Mouse (Mus musculus) cerebellum, adult 9-10 months (tissue): ENCODE results near the gene Rps9.
A peak's percentile ranks its signal among the peaks of the same experiment; 100 is the strongest.
"Not testable (repeated sequence)": the region's sequence is repeated elsewhere in the genome, so short reads cannot be mapped to it uniquely, and the experiment has no call there.

Experiments used
- DNase-seq: peaks from one replicate; pipeline ENCODE4 v3.0.0; 2022

Rps9 gene

GRCm38 (mm10) chr7:3703879-3704441, at the start of gene Rps9:
Rps9 (plus strand) TSS chr7:3703993.
- peak; percentile 98 for DNase-seq

DNA sequence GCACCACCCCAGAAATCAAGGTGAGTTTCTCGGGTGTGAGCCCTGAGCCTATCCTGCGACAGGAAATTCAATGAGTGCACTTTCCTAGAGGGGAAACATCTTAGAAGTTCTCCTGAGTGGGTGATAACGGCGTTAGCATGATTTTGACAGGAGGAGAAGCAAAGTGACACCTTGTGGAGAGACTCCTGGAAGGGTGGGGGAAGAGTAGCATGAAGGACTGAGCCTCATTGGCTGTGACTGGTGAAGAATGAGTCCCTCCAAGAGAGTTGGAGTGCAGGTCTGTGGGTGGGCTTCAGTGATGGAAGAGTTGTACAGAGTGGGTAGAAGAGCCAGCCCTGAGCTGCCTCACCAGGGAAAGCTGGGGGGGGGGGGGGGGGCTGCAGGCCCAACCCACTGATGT, 46.8 kb upstream of the Rps9 start:
- DNase-seq, result no peak

- DNase-seq, result no peak
Measured at GRCm38 (mm10) chr7:3658578-3658977, 45.2 kb upstream of the Rps9 start.

- peak; percentile 52 for DNase-seq
Measured at GRCm38 (mm10) chr7:3664524-3665214, 39.1 kb upstream of the Rps9 start.

GRCm38 (mm10) chr7:3665215-3666114, 38.3 kb upstream of the Rps9 start, which contains the start of gene Leng1:
Leng1 (minus strand) TSS chr7:3665840.
- DNase-seq, result peak; percentile 98

- no peak for DNase-seq
Measured at GRCm38 (mm10) chr7:3666921-3667391, 36.8 kb upstream of the Rps9 start.

DNA sequence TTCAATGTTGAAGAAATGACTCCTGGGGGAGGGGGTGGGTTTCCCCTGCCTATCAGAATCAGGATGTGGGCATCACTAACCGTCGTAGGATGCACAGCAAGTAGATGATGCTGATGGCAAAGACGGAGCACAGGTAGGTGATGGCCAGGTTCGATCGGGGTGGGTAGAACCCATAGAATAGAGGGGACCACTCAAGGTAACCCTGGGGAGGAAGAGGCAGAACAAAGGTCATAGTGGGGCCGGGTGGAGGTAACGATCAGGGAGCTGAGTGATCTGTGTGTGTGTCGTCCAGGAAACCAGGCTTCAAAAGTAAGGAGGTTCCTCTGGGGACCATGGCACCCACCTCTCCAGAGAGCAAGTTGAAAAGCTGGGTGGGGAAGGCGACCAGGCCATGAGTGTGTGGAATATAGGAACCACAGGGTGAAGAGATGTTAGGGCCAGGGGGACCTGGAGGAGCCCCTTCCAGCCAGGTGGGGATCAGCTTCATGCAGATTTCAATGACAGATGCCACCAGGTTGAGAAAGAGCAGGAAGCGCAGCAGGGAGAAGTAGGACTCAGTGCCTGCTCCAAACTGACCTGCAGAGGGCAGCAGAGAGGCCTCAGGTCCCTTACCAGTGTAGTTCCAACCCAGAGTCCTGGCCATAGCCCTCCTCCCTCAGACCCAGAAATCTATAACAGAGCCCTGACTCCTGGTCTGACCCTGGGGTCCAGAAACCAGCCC, 29.1 kb upstream of the Rps9 start:
- peak; percentile 85 for DNase-seq

GRCm38 (mm10) chr7:3675228-3675548, 28.6 kb upstream of the Rps9 start:
- no peak for DNase-seq

- DNase-seq, result no peak
Measured at GRCm38 (mm10) chr7:3676371-3676770, 27.4 kb upstream of the Rps9 start.

DNA sequence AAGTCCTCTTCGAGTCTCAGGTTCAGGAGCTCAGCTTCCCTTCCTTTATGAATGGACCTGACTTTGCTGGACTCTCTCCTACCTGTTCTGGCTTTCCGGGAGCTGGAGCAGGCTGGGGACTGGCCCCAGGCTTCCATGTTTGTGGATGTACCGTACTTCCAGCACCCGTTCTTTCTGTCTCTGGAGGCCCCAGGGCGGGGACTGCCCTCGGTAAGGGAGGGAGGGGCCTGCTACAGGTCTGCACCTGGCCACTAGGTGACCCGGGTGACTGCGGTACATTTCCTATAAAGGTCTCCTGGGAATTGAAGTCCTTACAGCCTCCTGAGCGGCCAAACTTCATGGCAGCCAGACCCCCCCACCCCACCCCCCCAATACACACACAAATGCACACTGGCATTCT, 26.5 kb upstream of the Rps9 start, which contains the start of gene Tmc4:
Gene Tmc4 (minus strand): TSS at position 212 of the 400 bp plus-strand sequence.
- DNase-seq, result no peak

DNA sequence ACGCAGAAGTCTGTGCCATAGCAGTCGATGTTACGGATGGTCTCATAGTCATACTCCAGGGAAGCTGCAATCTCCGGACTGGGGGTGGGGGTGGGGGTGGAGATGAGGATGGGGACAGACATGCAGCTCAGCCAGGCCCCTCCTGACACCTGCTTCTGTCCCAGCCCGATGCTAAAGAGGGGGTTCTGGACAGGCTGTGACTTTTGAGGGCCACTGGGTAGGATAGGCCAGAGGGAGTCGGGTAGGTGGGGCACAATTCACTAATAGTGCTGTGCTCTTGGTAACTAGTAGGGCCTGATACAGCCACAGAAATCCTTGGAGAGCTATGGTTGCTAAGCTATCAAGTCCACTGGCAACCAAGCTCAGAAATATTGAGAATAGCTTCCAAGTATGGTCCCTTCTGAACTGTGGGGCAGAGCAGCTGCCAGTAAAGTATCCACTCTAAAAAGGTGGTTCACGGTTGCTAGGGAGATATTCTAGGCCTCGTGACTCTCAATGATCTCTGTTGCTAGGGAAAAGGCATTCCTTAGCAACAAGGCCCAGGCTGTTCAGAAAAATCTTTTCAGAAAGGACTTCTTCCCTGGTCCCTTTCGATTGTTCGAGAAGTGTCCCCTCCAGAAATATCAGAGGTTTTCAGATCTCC, 19.8 kb upstream of the Rps9 start:
- DNase-seq, result no peak

DNA sequence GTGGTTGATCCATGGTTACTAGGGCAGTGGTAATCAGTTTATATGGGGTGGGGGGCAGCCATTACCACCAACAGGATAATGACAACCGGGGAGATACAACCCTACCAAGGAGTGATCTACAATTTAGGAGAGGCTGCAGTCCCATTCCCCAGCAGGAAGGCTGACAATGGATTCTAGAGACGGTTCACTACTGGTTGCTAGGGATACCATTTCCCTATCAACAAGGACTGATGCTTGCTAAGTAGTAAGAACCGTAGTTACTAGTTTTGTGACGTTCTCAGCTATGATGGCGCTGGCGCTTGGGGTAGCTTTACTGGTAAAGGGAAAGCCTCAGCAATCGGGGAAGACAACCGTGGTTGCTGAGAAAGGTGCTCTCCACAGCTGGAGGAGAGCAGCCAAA, 19.1 kb upstream of the Rps9 start:
- DNase-seq, result peak; percentile 27

DNA sequence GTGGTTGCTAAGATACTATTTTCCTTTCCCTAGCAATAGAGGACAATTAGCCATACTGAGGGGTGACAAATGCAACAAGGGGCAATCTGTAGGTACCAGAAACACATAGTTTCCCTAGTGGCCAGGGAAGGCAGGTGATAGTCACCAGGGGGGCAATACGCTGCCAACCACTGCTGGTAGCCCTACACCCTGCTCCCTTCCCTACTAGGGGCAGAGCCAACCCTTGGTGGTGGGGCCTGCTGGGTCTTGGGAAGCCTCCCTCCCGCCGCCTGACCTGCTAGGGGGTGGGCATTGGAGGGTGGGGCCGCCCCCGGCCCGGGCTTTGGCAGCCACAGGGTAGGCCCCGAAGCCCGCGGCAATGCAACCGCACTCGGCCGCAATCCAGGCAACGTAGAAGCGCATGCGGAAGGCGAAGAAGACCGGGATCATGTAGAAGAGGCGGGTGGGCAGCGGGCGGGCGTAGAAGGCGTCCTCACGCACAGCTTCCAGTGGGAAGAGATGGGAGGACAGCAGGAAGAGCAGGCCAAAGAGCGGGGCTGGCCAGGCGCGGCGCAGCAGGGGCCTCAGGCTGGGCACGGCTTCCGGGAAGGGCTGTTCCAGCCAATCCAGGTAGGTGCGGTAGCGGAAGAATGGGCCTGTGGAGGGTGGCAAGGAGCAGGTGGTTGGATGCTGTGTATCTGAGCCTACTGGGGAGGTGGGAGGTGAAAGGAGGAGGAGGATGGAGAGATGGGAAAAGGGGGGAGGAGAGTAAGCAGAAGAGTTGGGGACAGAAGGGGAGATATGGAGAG, 18.2 kb upstream of the Rps9 start:
- peak; percentile 71 for DNase-seq

GRCm38 (mm10) chr7:3691919-3692318, 11.9 kb upstream of the Rps9 start:
- DNase-seq, result no peak

DNA sequence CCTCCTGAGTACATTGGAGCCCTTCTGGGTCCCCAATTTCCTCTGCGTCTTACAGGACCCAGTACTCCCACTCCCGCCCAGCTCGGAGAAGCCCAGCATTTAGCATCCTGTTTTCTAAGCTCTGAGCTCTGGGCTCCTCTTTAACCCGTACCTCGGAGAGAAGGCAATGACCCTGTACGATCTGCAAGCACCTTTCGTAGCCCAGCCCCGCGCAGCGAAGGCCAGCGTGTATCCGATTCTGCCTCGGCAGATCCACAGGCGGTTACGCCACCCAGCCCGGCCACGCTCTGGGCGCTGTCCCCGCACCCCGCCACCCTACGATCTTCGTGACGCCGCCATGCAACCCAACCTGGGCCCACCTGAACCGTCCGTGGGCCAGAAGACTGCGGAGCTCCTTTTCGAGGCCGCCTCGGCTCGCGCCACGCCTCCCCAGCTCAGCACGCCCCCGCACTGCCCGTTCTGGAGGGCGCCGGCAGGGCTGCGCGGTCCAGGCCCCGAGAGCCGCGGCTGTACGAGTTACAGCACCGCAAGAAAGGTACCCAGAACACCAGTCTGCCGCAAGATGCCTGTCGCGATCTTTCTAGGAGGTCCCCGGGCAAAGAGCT, 11.3 kb upstream of the Rps9 start, which contains the start of gene Tsen34:
Gene Tsen34 (plus strand): TSS at position 482 of the 605 bp plus-strand sequence.
- no peak for DNase-seq

DNA sequence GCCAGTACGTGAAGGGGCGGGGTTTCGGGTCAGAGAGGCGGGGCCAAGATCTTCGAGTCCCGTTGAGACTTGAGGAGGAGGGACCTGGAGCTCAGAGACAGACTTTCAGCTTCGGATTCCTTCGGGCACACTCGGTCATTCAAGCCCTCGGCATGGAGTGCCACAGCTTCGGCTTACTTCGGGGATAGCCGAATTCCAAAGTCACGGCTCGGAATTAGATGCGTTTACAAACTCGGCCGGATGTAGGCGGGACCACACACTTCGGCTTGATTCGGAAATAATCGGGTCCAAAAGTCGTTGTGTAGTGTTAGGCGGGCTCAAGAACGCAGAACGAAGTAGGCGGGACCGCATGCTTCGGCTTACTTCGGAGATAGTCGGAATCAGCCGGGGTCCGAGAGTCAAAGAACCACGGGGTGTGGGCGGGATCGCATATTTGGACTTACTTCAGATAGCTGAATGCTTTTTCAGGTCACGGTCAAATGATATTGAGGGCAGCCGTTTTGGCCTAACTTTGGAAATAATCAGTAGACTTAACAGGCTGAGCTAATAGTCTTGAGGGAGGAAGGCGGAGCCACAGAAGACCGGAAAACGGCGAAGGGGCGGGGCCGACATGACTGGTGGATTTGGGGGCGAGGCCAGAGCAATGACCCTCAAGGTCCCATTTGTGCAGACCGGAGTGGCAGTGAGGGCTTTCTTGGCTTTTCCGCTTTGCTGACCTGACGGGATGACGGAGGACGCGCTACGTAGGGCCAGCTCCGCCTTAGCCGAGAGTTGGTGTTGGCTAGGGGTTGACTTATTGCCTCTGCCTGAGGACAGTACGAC, 10.6 kb upstream of the Rps9 start, which contains the start of gene Mboat7:
Gene Mboat7 (minus strand): TSS at position 537 of the 822 bp plus-strand sequence.
- peak; percentile 99 for DNase-seq

DNA sequence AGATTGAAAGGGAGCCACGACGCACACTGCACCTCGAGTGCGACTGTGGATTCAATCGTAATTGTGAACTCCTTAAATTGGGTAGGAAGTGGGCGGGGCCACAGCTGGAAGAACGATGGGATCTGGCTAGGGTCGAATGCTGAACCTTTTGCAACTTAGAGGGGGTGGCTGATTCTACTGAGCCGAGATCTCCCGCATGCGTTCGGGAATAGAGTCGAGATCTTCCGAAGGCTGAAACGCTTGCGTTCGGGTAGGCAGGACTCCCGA, 10.1 kb upstream of the Rps9 start:
- DNase-seq, result no peak

DNA sequence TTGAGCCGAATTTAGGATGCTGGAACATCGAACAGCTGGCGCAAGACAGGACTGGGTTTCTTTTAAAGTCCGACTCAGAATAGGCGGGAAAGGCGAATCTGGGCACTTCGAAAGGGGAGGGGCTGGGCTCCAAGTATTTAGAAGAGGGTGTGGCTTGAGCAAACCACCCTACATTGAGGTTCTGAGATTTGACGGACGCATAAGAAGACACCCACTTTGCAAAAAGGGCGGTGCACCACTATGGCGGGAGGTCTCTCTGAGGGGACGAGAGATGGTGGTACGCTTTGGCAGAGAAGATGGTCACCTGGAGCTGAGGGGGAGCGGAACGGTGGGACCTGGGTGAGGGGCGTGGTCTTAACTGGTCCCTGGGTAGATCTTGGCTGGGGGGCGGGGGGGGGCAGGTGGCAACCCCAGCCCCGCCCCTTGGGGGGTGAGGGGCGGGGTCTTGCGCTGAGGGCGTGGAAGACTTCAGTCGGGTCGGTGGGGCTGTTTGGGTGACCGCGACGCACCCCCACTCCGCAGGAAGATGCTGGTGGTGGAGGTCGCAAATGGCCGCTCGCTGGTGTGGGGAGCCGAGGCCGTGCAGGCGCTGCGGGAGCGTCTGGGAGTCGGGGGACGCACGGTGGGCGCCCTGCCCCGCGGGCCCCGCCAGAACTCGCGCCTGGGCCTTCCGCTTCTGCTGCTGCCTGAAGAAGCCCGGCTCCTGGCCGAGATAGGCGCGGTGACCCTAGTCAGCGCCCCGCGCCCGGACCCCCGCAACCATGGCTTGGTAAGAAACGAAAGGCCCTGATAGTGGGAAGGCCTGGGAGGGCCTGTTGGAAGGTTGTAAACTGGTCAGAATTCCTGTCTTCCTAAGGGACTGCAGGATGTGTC, 9.5 kb upstream of the Rps9 start:
- peak; percentile 84 for DNase-seq

DNA sequence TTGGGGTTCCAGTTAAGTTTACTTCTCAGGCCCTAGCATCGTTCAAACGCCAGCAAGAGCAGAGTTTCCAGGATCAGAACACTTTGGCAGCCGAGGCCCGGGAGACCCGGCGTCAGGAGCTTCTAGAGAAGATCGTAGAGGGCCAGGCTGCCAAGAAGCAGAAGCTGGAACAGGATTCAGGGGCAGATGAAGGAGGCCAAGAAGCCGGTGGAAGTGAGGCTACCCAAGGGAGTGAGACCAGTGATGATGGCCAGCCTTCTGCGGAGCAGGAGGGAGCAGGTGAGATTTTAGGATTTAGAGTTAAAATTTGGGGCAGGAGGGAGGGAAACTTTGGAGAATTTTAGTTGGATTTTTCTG, 8.9 kb upstream of the Rps9 start:
- DNase-seq, result not testable (repeated sequence)
